Mouse (Mus musculus) embryonic facial prominence, embryonic 12.5 days (tissue): ENCODE data around the gene Sbpl. TPM values are rescaled to one million over a fixed set of nuclear protein-coding genes. Genes with fewer than 3 reads are reported as not detected.
"Not testable (repeated sequence)": the region's sequence is repeated elsewhere in the genome, so short reads cannot be mapped to it uniquely, and the experiment has no call there.

Source experiments
- ATAC-seq: fragments of 200-750 bp; cut with Nextera tagmentation; 2 replicates; pipeline ENCODE4 v1.8.0; 2017; ENCODE audit not compliant: insufficient number of reproducible peaks, insufficient read depth, low FRiP score, low TSS enrichment
- H3K27ac ChIP-seq: fragments of 300-500 bp; sonication (generic); 2 replicates; pipeline ENCODE4 v1.5.1; 2016; ENCODE audit warnings: mild to moderate bottlenecking
- H3K27me3 ChIP-seq: fragments of 300-500 bp; sonication (generic); 2 replicates; pipeline ENCODE4 v1.6.1; 2016; ENCODE audit warnings: mild to moderate bottlenecking, moderate library complexity
- H3K36me3 ChIP-seq: fragments of 300-500 bp; sonication (generic); 2 replicates; pipeline ENCODE4 v1.6.1; 2016; ENCODE audit warnings: mild to moderate bottlenecking
- H3K4me1 ChIP-seq: fragments of 300-500 bp; sonication (generic); 2 replicates; pipeline ENCODE4 v1.6.1; 2016
- H3K4me2 ChIP-seq: fragments of 300-500 bp; sonication (generic); replicated peaks from 2 replicates; pipeline ENCODE4 v1.6.1; 2016; ENCODE audit warnings: mild to moderate bottlenecking, moderate library complexity
- H3K4me3 ChIP-seq: fragments of 300-500 bp; sonication (generic); 2 replicates; pipeline ENCODE4 v1.5.1; 2016; ENCODE audit warnings: mild to moderate bottlenecking
- H3K9ac ChIP-seq: fragments of 300-500 bp; sonication (generic); 2 replicates; pipeline ENCODE4 v1.6.1; 2016; ENCODE audit warnings: mild to moderate bottlenecking, moderate library complexity
- H3K9me3 ChIP-seq: fragments of 300-500 bp; sonication (generic); 2 replicates; pipeline ENCODE4 v1.6.1; 2016; ENCODE audit warnings: mild to moderate bottlenecking, moderate library complexity
- WGBS: fragments of 180-500 bp; shearing (Covaris S2); methylation state at CpG from one replicate; pipeline ENCODE4 v1.1.7; 2016; 5-methylcytosine and 5-hydroxymethylcytosine counted together
- polyA plus RNA-seq: library from polyadenylated mRNA; unstranded; fragments of >200 nt; fragmentation: Nextera tagmentation; extraction: Ambion mirVana; gene quantifications from 2 replicates; pipeline ENCODE4 v1.2.1, GENCODE M21; 2016

Gene Sbpl
- polyA plus RNA-seq, 1 experiment from 2014 or later = not detected

DNA sequence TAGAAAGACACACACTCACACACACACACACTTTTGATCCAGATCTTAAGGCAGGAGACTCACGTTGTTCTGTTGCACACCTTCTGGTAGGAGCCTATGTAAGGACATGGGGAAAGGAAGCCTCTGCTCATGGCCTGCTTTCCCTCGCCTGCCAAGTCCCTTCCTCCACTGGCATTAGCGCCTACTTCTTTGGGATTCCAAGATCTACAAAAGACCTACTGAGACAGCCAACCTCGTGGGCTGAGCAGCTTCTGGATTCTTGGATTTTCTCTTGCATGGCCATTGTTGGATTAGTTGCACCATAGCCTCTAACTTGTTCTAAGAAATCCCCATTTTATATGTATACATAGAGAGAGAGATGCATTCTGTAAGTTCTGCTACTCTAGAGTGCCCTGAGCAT lies 4.2 kb downstream of the Sbpl start:
- not testable (repeated sequence) for H3K27me3 ChIP-seq, H3K27ac ChIP-seq, H3K9ac ChIP-seq, H3K9me3 ChIP-seq, H3K4me3 ChIP-seq, H3K36me3 ChIP-seq, ATAC-seq, H3K4me2 ChIP-seq, H3K4me1 ChIP-seq
- WGBS = 74% methylated on average over 4 of the region's 4 CpGs

DNA sequence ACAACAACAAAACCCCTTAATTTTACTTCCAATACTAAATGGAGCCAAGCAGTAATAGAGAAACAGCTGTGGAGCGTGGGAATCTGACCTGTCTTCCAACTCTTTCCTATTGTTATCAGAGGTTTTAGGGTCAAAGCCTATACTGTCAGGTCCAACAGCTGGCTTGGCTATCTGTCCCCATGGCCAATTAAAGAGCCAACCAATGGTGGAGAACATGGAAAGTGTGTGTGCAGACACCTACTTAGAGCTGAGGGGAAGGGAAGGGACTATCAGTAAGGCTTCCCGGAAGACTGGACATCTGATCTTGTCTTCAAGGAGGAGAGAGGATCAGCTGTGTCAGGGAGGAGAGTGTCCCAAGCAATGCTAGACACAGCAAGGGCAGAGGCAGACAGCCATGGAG lies 6.0 kb downstream of the Sbpl start:
- Histone ChIP-seq H3K27ac (no peak overlapping the region), H3K27me3 (no peaks in the 10 kb centered on the region), H3K4me2 (no peak overlapping the region), H3K9me3 (no peaks in the 10 kb centered on the region), H3K4me1 (no peaks in the 10 kb centered on the region), H3K9ac (no peak overlapping the region), H3K4me3 (no peak overlapping the region), H3K36me3 (no peaks in the 10 kb centered on the region)
- no peak for ATAC-seq
- 78% methylated on average over 2 of the region's 2 CpGs for WGBS

DNA sequence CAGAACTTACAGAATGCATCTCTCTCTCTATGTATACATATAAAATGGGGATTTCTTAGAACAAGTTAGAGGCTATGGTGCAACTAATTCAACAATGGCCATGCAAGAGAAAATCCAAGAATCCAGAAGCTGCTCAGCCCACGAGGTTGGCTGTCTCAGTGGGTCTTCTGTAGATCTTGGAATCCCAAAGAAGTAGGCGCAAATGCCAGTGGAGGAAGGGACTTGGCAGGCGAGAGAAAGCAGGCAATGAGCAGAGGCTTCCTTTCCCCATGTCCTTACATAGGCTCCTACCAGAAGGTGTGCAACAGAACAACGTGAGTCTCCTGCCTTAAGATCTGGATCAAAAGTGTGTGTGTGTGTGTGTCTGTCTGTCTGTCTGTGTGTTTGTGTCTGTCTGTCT lies 7.6 kb downstream of the Sbpl start:
- ATAC-seq, H3K27ac ChIP-seq, H3K9ac ChIP-seq, H3K4me2 ChIP-seq, H3K36me3 ChIP-seq, H3K27me3 ChIP-seq, H3K4me1 ChIP-seq, H3K4me3 ChIP-seq, H3K9me3 ChIP-seq: not testable (repeated sequence)
- 73% methylated on average over 4 of the region's 4 CpGs for WGBS

DNA sequence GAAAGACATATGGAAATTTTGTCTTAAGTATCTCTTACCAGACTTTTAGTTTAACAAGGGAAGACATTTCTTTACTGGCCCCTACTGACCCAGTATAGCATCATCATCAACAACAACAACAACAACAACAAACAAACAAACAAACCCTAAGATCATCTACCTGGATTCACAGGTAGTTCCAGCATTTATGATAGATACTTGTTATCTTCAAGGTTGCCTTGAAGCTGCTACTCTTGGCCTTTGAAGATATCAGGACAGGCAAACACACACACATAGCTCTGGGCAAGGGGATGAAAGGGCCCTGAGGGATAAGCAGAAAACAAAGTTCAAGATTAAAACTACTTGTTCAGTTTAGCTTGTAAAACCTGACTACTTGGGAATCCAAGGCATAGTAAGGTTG lies 13.7 kb downstream of the Sbpl start, which contains the start of gene Sbp:
Gene Sbp (plus strand): TSS at position 301 of the 400 bp plus-strand sequence.
- H3K9ac ChIP-seq = no peak within 1 kb of the TSS
- no peaks in the 10 kb centered on the region for H3K9me3 ChIP-seq
- H3K27ac ChIP-seq = no peak within 1 kb of the TSS
- H3K4me1 ChIP-seq = no peaks in the 10 kb centered on the region
- H3K27me3 ChIP-seq = no peaks in the 10 kb centered on the region
- no peak for ATAC-seq
- H3K4me2 ChIP-seq = no peak within 1 kb of the TSS
- H3K4me3 ChIP-seq = no peak within 1 kb of the TSS
- H3K36me3 ChIP-seq = no peaks in the 10 kb centered on the region

DNA sequence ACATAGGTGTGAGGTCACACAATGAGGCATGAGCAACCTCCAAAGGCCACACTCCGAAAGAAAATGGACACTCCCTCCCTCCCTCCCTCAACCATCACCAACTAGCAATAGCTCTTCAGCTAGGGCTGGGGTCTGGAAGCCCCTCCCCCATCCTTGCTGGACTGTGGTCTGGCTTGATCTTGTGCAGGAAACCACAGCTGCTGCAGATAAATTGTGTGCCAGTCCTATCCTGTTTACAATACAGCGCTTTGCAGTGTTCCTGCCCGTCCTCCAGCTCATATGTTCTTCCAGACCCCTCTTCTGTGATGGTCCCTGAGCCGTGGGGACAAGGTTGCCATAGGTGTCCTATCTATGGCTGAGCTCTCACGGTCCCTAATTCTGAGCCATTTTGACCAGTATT lies 23.9 kb downstream of the Sbpl start:
- Histone ChIP-seq H3K36me3 (no peaks in the 10 kb centered on the region), H3K4me1 (no peaks in the 10 kb centered on the region), H3K9ac (no peak overlapping the region), H3K27ac (no peak overlapping the region), H3K4me2 (no peak overlapping the region), H3K4me3 (no peak overlapping the region), H3K9me3 (no peaks in the 10 kb centered on the region), H3K27me3 (no peaks in the 10 kb centered on the region)
- ATAC-seq = no peak
- 82% methylated on average over 5 of the region's 5 CpGs for WGBS

DNA sequence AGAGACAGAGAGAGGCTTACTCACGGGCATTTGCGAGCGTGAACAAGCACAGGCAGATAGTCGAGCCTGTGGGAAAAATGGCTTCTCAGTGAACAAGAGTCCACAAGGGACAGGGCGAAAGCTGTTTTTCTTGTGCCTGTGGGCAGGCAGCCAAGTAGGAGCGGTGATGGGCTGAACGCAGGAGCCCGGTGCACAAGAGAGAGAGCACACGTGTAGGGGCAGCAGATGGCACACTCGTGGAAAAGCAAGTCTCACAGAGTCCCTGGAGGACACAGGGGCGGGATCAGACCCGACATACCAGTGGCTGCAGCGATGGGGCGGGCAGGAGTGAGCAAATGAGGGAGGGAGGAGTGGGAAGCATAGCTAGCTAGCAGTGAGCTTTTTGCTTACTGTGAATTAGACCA lies 30.0 kb downstream of the Sbpl start:
- no peaks in the 10 kb centered on the region for H3K36me3 ChIP-seq
- H3K4me1 ChIP-seq = peaks cover 8% of the 10 kb centered on the region; the same call in 1 of the 2 replicates
- H3K4me2 ChIP-seq = peak overlapping the region; percentile 72
- no peaks in the 10 kb centered on the region for H3K9me3 ChIP-seq
- WGBS = under 1% methylated on average over 14 of the region's 14 CpGs
- no peaks in the 10 kb centered on the region for H3K27me3 ChIP-seq
- H3K4me3 ChIP-seq = peak overlapping the region; percentile 50
- peak overlapping the region; percentile 95 for H3K27ac ChIP-seq
- peak; percentile 78 for ATAC-seq
- H3K9ac ChIP-seq = peak overlapping the region; percentile 65

DNA sequence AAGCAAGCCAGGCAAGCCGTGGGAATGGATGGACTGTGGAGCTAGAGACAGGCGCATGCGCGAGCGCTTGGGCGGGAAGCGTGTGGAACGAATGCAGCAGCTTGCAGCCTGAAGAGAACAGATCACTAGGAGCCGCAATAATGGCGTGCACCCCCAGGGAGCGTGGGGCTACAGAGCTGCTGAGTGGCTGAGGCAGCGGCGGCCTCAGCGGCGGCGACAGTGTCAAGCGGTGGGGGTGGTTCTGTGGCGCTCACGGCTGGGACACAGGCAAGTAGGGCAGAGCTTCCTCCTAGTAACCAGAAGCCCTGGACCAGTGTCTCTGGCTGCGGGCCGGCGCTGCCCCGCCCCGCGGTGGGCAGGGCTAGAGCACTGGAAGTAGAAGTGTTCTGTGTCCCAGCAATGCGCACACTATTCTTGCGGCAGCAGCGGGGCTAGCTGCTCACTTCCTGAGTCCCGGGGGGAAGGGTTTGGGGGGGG lies 30.5 kb downstream of the Sbpl start:
- 1% methylated on average over 29 of the region's 29 CpGs for WGBS
- Histone ChIP-seq H3K27ac (peak overlapping the region; percentile 95), H3K27me3 (no peaks in the 10 kb centered on the region), H3K9ac (peak overlapping the region; percentile 65), H3K9me3 (no peaks in the 10 kb centered on the region), H3K4me1 (peaks cover 8% of the 10 kb centered on the region; the same call in 1 of the 2 replicates), H3K4me2 (peak overlapping the region; percentile 72), H3K36me3 (no peaks in the 10 kb centered on the region), H3K4me3 (peak overlapping the region; percentile 50)
- peak; percentile 98 for ATAC-seq

DNA sequence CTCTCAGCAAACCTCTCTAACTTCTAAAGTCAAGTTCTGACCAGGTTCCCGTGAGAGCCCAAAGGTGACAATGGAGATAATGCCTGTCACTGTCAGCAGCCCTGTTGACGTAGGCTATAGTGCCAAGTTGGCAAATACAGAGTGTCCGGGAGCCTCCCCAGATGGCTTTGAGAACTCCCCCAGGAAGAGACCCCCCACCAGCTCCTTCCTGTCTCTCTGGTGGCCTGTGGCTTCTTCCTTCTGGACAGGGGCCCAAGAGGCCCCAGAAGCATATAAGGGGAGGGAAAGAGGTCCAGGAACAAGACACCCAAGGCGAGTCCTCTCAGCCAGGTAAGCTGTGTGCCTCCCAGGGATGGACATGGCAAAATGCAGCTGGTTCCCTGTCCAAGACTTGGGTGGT lies 37.9 kb downstream of the Sbpl start, which contains the start of gene Dcpp3:
Gene Dcpp3 (plus strand): TSS at position 301 of the 400 bp plus-strand sequence.
- not testable (repeated sequence) for H3K27me3 ChIP-seq, H3K36me3 ChIP-seq, H3K9me3 ChIP-seq, H3K4me3 ChIP-seq, H3K4me1 ChIP-seq, H3K9ac ChIP-seq, H3K4me2 ChIP-seq, ATAC-seq, H3K27ac ChIP-seq
- 77% methylated on average over 4 of the region's 4 CpGs for WGBS

Other genes starting within 250 kb of the Sbpl start
- gene 1520401A03Rik, start 232.5 kb downstream of the Sbpl start, polyA plus RNA-seq = 0.66 and 1.0 TPM in 2 replicates
- 54.2 and 54.6 TPM in 2 replicates for gene Pkmyt1, start 228.9 kb downstream of the Sbpl start, polyA plus RNA-seq
- 14.8 and 16.0 TPM in 2 replicates for gene Paqr4, start 214.4 kb downstream of the Sbpl start, polyA plus RNA-seq
- 23.4 and 25.1 TPM in 2 replicates for gene Kremen2, start 209.4 kb downstream of the Sbpl start, polyA plus RNA-seq
- 122 and 125 TPM in 2 replicates for gene Flywch1, start 183.7 kb downstream of the Sbpl start, polyA plus RNA-seq
- 57.7 and 58.5 TPM in 2 replicates for gene Flywch2, start 169.2 kb downstream of the Sbpl start, polyA plus RNA-seq
- 657 and 663 TPM in 2 replicates for gene Srrm2, start 164.7 kb downstream of the Sbpl start, polyA plus RNA-seq
- gene Elob, start 126.1 kb downstream of the Sbpl start, polyA plus RNA-seq = 1,164 and 1,169 TPM in 2 replicates
- gene Prss33, start 119.2 kb downstream of the Sbpl start, polyA plus RNA-seq = 0.46 and 0.59 TPM in 2 replicates
- gene Prss32, start 111.4 kb downstream of the Sbpl start, polyA plus RNA-seq = not detected in 2 replicates
- 2.2 and 2.5 TPM in 2 replicates for gene Prss41, start 111.1 kb downstream of the Sbpl start, polyA plus RNA-seq
- gene Prss21, start 87.2 kb downstream of the Sbpl start, polyA plus RNA-seq = not detected in 2 replicates
- gene Dcpp1, start 74.4 kb downstream of the Sbpl start, polyA plus RNA-seq = not detected in 2 replicates
- gene Dcpp2, start 74.4 kb downstream of the Sbpl start, polyA plus RNA-seq = not detected in 2 replicates
- gene Dcpp3, start 37.8 kb downstream of the Sbpl start, polyA plus RNA-seq = not detected in 2 replicates
- not detected in 2 replicates for gene Sbp, start 13.6 kb downstream of the Sbpl start, polyA plus RNA-seq
- gene Prss30, start 25.3 kb upstream of the Sbpl start, polyA plus RNA-seq = not detected in 2 replicates
- 1.2 and 1.7 TPM in 2 replicates for gene Prss22, start 42.8 kb upstream of the Sbpl start, polyA plus RNA-seq
- gene Prss27, start 82.9 kb upstream of the Sbpl start, polyA plus RNA-seq = 0.22 and 0.24 TPM in 2 replicates
- gene Kctd5, start 118.2 kb upstream of the Sbpl start, polyA plus RNA-seq = 88.1 and 92.0 TPM in 2 replicates
- 37.6 and 38.6 TPM in 2 replicates for gene Pdpk1, start 195.7 kb upstream of the Sbpl start, polyA plus RNA-seq
- gene Amdhd2, start 208.5 kb upstream of the Sbpl start, polyA plus RNA-seq = 40.9 and 42.7 TPM in 2 replicates
- 445 and 455 TPM in 2 replicates for gene Atp6v0c, start 214.4 kb upstream of the Sbpl start, polyA plus RNA-seq